In the genomic region with DNA sequence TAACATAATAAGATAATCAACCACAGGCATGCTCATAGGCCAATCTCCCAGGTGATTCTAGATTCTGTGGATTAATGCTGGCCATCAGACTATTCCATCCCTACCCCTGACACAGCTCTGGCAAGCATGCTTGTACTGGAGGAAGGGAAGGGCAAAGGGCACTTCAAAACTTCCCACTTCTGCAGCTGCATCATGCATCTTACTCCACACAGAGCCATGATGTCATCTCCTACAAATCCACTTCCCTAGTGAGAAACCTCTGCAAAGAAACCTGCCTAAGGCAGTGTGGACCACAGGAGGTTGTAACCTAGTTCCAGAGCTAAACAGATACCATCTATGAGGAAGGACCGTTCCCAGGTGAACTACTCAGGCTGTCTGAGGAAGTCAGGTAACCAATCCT, we compare ENCODE assay signal across 27 mouse cellular contexts.
DNase-seq lines count a peak whose midpoint lies in the region; ATAC-seq and TF ChIP-seq lines count a peak whose summit lies in the region.
"Had no signal": no experiment of that assay in that cellular context is flagged by ENCODE, and none has a peak within 500 bp of the region (broad histone marks: within the 10 kb centered on the region; RNA-seq: fewer than 3 reads in every experiment).

No protein-coding gene starts in this region.

- H3K27ac ChIP-seq in heart, embryonic 12.5 days (ENCODE audit: poor library complexity, severe bottlenecking): no peak overlapping the region
- H3K27ac ChIP-seq in kidney, embryonic 16.5 days (ENCODE audit: low read length): no peak overlapping the region
- peak overlapping the region; percentile 12; the same call in 1 of the 2 replicates for H3K27ac ChIP-seq in ES-E14 (ENCODE audit: insufficient read depth, low read depth, low read length, poor library complexity, severe bottlenecking)
- H3K27ac ChIP-seq in midbrain, embryonic 16.5 days (ENCODE audit: low read length): no peak overlapping the region
- H3K27ac ChIP-seq: embryonic facial prominence, embryonic 15.5 days; forebrain, embryonic 12.5 days; kidney, postnatal 0 days; left cerebral cortex, adult 2 months; limb, embryonic 13.5 days; lung, embryonic 15.5 days; midbrain, embryonic 12.5 days; neural tube, embryonic 15.5 days had no signal

- in situ Hi-C loops in ES-E14 (cut with MboI; ENCODE audit: low sequenced_read_pairs in 2 of 2, unreplicated experiment in 2 of 2): no loop called here

- no peaks in the 10 kb centered on the region for H3K9me3 ChIP-seq in heart, embryonic 12.5 days (replicated peaks)
- no peaks in the 10 kb centered on the region for H3K9me3 ChIP-seq in kidney, embryonic 16.5 days (ENCODE audit: low read length)
- H3K9me3 ChIP-seq in ES-E14 (ENCODE audit: control insufficient read depth, insufficient read depth, low read depth, low read length): no peaks in the 10 kb centered on the region
- no peaks in the 10 kb centered on the region for H3K9me3 ChIP-seq in midbrain, embryonic 16.5 days (replicated peaks; ENCODE audit: control insufficient read depth, low read length, poor library complexity, severe bottlenecking)
- H3K9me3 ChIP-seq: embryonic facial prominence, embryonic 15.5 days; forebrain, embryonic 12.5 days; limb, embryonic 13.5 days; lung, embryonic 15.5 days; midbrain, embryonic 12.5 days; neural tube, embryonic 15.5 days had no signal

- DNase-seq in heart, adult 11 months: peak; percentile 93
- no peak for DNase-seq in kidney, postnatal 10 days
- no peak for DNase-seq in ES-E14 (ENCODE audit: low read depth, low spot score)
- DNase-seq in right cerebral cortex, postnatal 4 days: no peak
- DNase-seq: adrenal gland, postnatal 14 days; cerebellum, adult 11 months; cerebellum, adult 9-10 months; gastrocnemius, postnatal 14 days; heart, postnatal 4 days; thymus, adult 2 months; thymus, postnatal 36 days had no signal

- no peaks in the 10 kb centered on the region for H3K27me3 ChIP-seq in heart, embryonic 12.5 days (replicated peaks)
- no peaks in the 10 kb centered on the region for H3K27me3 ChIP-seq in kidney, embryonic 16.5 days (ENCODE audit: insufficient read depth, low read length)
- no peaks in the 10 kb centered on the region for H3K27me3 ChIP-seq in midbrain, embryonic 16.5 days (ENCODE audit: control insufficient read depth, insufficient read depth, low read depth, low read length)
- H3K27me3 ChIP-seq: embryonic facial prominence, embryonic 15.5 days; forebrain, embryonic 12.5 days; limb, embryonic 13.5 days; lung, embryonic 15.5 days; megakaryocyte, embryonic 14.5 days; midbrain, embryonic 12.5 days; neural tube, embryonic 15.5 days had no signal

- WGBS in heart, embryonic 12.5 days: 97% methylated on average over 1 of the region's 1 CpGs
- WGBS in kidney, embryonic 16.5 days: 83% methylated on average over 1 of the region's 1 CpGs
- WGBS in midbrain, embryonic 16.5 days: 90% methylated on average over 1 of the region's 1 CpGs

- no peak overlapping the region for H3K4me3 ChIP-seq in heart, embryonic 12.5 days
- no peak overlapping the region for H3K4me3 ChIP-seq in kidney, embryonic 16.5 days (ENCODE audit: low read length)
- H3K4me3 ChIP-seq in ES-E14 (ENCODE audit: insufficient read depth in 1 of 2, low read depth in 1 of 2, low read length in 2 of 2, poor library complexity in 1 of 2, severe bottlenecking in 1 of 2): no peak overlapping the region
- H3K4me3 ChIP-seq in midbrain, embryonic 16.5 days (ENCODE audit: low read depth, low read length): no peak overlapping the region
- H3K4me3 ChIP-seq: embryonic facial prominence, embryonic 15.5 days; forebrain, embryonic 12.5 days; left cerebral cortex, adult 2 months; limb, embryonic 13.5 days; lung, embryonic 15.5 days; megakaryocyte, embryonic 14.5 days; midbrain, embryonic 12.5 days; neural tube, embryonic 15.5 days had no signal

- peaks cover 25% of the 10 kb centered on the region for H3K4me1 ChIP-seq in heart, embryonic 12.5 days (replicated peaks)
- H3K4me1 ChIP-seq in kidney, embryonic 16.5 days (ENCODE audit: insufficient read depth, low read length): peaks cover 25% of the 10 kb centered on the region; the same call in 1 of the 2 replicates
- no peaks in the 10 kb centered on the region for H3K4me1 ChIP-seq in ES-E14 (ENCODE audit: control insufficient read depth in 2 of 2, insufficient read depth in 2 of 2, low read length in 2 of 2, poor library complexity in 1 of 2)
- H3K4me1 ChIP-seq in midbrain, embryonic 16.5 days (ENCODE audit: control insufficient read depth, insufficient read depth, low read length): peaks cover 20% of the 10 kb centered on the region
- H3K4me1 ChIP-seq: limb, embryonic 13.5 days; megakaryocyte, embryonic 14.5 days had no signal

- no peak overlapping the region for H3K4me2 ChIP-seq in heart, embryonic 12.5 days
- H3K4me2 ChIP-seq in kidney, embryonic 16.5 days (replicated peaks; ENCODE audit: low read depth, low read length): no peak overlapping the region
- H3K4me2 ChIP-seq in midbrain, embryonic 16.5 days (ENCODE audit: low read length): no peak overlapping the region
- H3K4me2 ChIP-seq: embryonic facial prominence, embryonic 15.5 days; forebrain, embryonic 12.5 days; heart, embryonic 11.5 days; limb, embryonic 13.5 days; liver, embryonic 11.5 days; lung, embryonic 15.5 days; midbrain, embryonic 12.5 days; neural tube, embryonic 15.5 days had no signal

- no peak overlapping the region for H3K9ac ChIP-seq in heart, embryonic 12.5 days
- no peak overlapping the region for H3K9ac ChIP-seq in kidney, embryonic 16.5 days (replicated peaks; ENCODE audit: low read length)
- no peak overlapping the region for H3K9ac ChIP-seq in ES-E14 (ENCODE audit: insufficient read depth, low read depth, low read length, poor library complexity, severe bottlenecking)
- H3K9ac ChIP-seq in midbrain, embryonic 16.5 days (ENCODE audit: low read depth, low read length): no peak overlapping the region
- H3K9ac ChIP-seq: embryonic facial prominence, embryonic 15.5 days; forebrain, embryonic 12.5 days; limb, embryonic 13.5 days; lung, embryonic 15.5 days; midbrain, embryonic 12.5 days; neural tube, embryonic 15.5 days had no signal

- H3K36me3 ChIP-seq in heart, embryonic 12.5 days: peaks cover 32% of the 10 kb centered on the region
- H3K36me3 ChIP-seq in kidney, embryonic 16.5 days (ENCODE audit: insufficient read depth, low read length): peaks cover 34% of the 10 kb centered on the region
- H3K36me3 ChIP-seq in ES-E14 (ENCODE audit: control insufficient read depth, insufficient read depth, low read length, poor library complexity, severe bottlenecking): peaks cover 2% of the 10 kb centered on the region; the same call in 1 of the 2 replicates
- H3K36me3 ChIP-seq in midbrain, embryonic 16.5 days (ENCODE audit: control insufficient read depth, insufficient read depth, low read length): peaks cover 12% of the 10 kb centered on the region

- ATAC-seq in heart, embryonic 12.5 days (ENCODE audit: insufficient number of reproducible peaks, low FRiP score): no peak
- ATAC-seq in kidney, embryonic 16.5 days (ENCODE audit: low FRiP score, low TSS enrichment): peak; percentile 43; the same call in 1 of the 2 replicates
- ATAC-seq in megakaryocyte, adult 5-6 weeks (ENCODE audit: poor library complexity, severe bottlenecking): peak; percentile 97
- ATAC-seq in midbrain, embryonic 16.5 days: no peak
- ATAC-seq: intestine, embryonic 16.5 days had no signal

TF ChIP-seq in ES-E14, 5 proteins besides CTCF, POLR2A, EP300 and RAD21:
- TF ChIP-seq CHD2 (IDR thresholded peaks at IDR 0.05; ENCODE audit: low read depth, low read length): no peak
- TF ChIP-seq HCFC1 (IDR thresholded peaks at IDR 0.05; ENCODE audit: borderline replicate concordance, insufficient read depth, low read length): no peak
- TF ChIP-seq ZNF384 (IDR thresholded peaks at IDR 0.05; ENCODE audit: low read depth, low read length): no peak
- TF ChIP-seq ZC3H11A (IDR thresholded peaks at IDR 0.05; ENCODE audit: borderline replicate concordance, low read depth, low read length): no peak
- no peak for TF ChIP-seq MAFK (IDR thresholded peaks at IDR 0.05; ENCODE audit: insufficient read depth, low read depth, low read length)
TF ChIP-seq in ES-E14: peak in this region for 0.

Comparison
In these comparisons a context has a peak if more than half of its experiments do, and no peak if none do; other contexts are left out.
1. ATAC-seq: peak in kidney, embryonic 16.5 days (single experiment) and megakaryocyte, adult 5-6 weeks (single experiment); none in heart, embryonic 12.5 days (single experiment) and midbrain, embryonic 16.5 days (single experiment).